Mouse (Mus musculus) liver, embryonic 13.5 days (tissue): ENCODE data around the gene Man2b2. TPM values are rescaled to one million over a fixed set of nuclear protein-coding genes. Genes with fewer than 3 reads are reported as not detected.

Experiments used
- ATAC-seq: fragments of 200-750 bp; cut with Nextera tagmentation; 2 replicates; pipeline ENCODE4 v1.8.0; 2017; ENCODE audit warnings: low read depth, mild to moderate bottlenecking, moderate number of reproducible peaks, moderate library complexity
- DNase-seq: peaks from one replicate; pipeline ENCODE4 v3.0.0; 2022
- H3K27ac ChIP-seq: fragments of 300-500 bp; sonication (generic); 2 replicates; pipeline ENCODE4 v1.5.1; 2015; ENCODE audit warnings: moderate library complexity, mild to moderate bottlenecking, inconsistent platforms
- H3K27me3 ChIP-seq: fragments of 300-500 bp; sonication (generic); 2 replicates; pipeline ENCODE4 v1.6.1; 2015; ENCODE audit warnings: mild to moderate bottlenecking, inconsistent platforms
- H3K36me3 ChIP-seq: fragments of 300-500 bp; sonication (generic); 2 replicates; pipeline ENCODE4 v1.6.1; 2015; ENCODE audit warnings: mild to moderate bottlenecking, inconsistent platforms
- H3K4me1 ChIP-seq: fragments of 300-500 bp; sonication (generic); replicated peaks from 2 replicates; pipeline ENCODE4 v1.6.1; 2015; ENCODE audit warnings: inconsistent platforms
- H3K4me2 ChIP-seq: fragments of 300-500 bp; sonication (generic); 2 replicates; pipeline ENCODE4 v1.6.1; 2015; ENCODE audit warnings: inconsistent platforms, mild to moderate bottlenecking, moderate library complexity
- H3K4me3 ChIP-seq: fragments of 300-500 bp; sonication (generic); replicated peaks from 2 replicates; pipeline ENCODE4 v1.5.1; 2015; ENCODE audit warnings: mild to moderate bottlenecking, inconsistent platforms
- H3K9ac ChIP-seq: fragments of 300-500 bp; sonication (generic); 2 replicates; pipeline ENCODE4 v1.6.1; 2015; ENCODE audit warnings: mild to moderate bottlenecking, inconsistent platforms
- H3K9me3 ChIP-seq: fragments of 300-500 bp; sonication (generic); replicated peaks from 2 replicates; pipeline ENCODE4 v1.6.1; 2016; ENCODE audit warnings: inconsistent platforms
- WGBS: fragments of 180-500 bp; shearing (Covaris S2); methylation state at CpG from one replicate; pipeline ENCODE4 v1.1.7; 2015; ENCODE audit not compliant: insufficient replicate concordance; 5-methylcytosine and 5-hydroxymethylcytosine counted together
- polyA plus RNA-seq: library from polyadenylated mRNA; unstranded; fragments of >200 nt; fragmentation: Nextera tagmentation; extraction: Ambion mirVana; gene quantifications from 2 replicates; pipeline ENCODE4 v1.2.1, GENCODE M21; 2015

The Man2b2 gene
- 8.2 and 10.5 TPM in 2 replicates for polyA plus RNA-seq

- DNase-seq (peak; percentile 85), ATAC-seq (peak; percentile 84)
- H3K4me2 ChIP-seq, result peak within 1 kb of the TSS; percentile 90
- peaks cover 22% of the 10 kb centered on the region for H3K4me1 ChIP-seq
- 0 out of 2 replicates have a peak within 1 kb of the TSS, but pooled peaks have one; percentile 50 for H3K27ac ChIP-seq
- peak within 1 kb of the TSS; percentile 84 for H3K9ac ChIP-seq
- 2% methylated on average over 46 of the region's 46 CpGs for WGBS
- H3K36me3 ChIP-seq, result peaks cover 30% of the 10 kb centered on the region
- H3K27me3 ChIP-seq, result no peaks in the 10 kb centered on the region
- H3K4me3 ChIP-seq, result peak within 1 kb of the TSS; percentile 75
- H3K9me3 ChIP-seq, result no peaks in the 10 kb centered on the region
Measured at GRCm38 (mm10) chr5:36829913-36830879, at the start of gene Man2b2. Gene Man2b2 (minus strand): TSS chr5:36830653.

GRCm38 (mm10) chr5:36878801-36879200 is 48.3 kb upstream of the Man2b2 start:
- Histone ChIP-seq H3K4me3 (no peak overlapping the region), H3K27ac (no peak overlapping the region), H3K4me2 (no peak overlapping the region), H3K36me3 (no peaks in the 10 kb centered on the region), H3K27me3 (0 out of 2 replicates have a peak, but pooled peaks cover 4% of the 10 kb centered on the region), H3K9ac (no peak overlapping the region), H3K9me3 (no peaks in the 10 kb centered on the region), H3K4me1 (no peaks in the 10 kb centered on the region)
- no peak for ATAC-seq
- DNase-seq, result no peak
- 72% methylated on average over 4 of the region's 4 CpGs for WGBS

GRCm38 (mm10) chr5:36877641-36878040 is 47.2 kb upstream of the Man2b2 start:
- 60% methylated on average over 2 of the region's 2 CpGs for WGBS
- Histone ChIP-seq H3K9ac (no peak overlapping the region), H3K36me3 (no peaks in the 10 kb centered on the region), H3K4me2 (no peak overlapping the region), H3K27me3 (peaks cover 6% of the 10 kb centered on the region; the same call in 1 of the 2 replicates), H3K9me3 (no peaks in the 10 kb centered on the region), H3K27ac (no peak overlapping the region), H3K4me1 (no peaks in the 10 kb centered on the region), H3K4me3 (no peak overlapping the region)
- DNase-seq (no peak), ATAC-seq (no peak)

DNA sequence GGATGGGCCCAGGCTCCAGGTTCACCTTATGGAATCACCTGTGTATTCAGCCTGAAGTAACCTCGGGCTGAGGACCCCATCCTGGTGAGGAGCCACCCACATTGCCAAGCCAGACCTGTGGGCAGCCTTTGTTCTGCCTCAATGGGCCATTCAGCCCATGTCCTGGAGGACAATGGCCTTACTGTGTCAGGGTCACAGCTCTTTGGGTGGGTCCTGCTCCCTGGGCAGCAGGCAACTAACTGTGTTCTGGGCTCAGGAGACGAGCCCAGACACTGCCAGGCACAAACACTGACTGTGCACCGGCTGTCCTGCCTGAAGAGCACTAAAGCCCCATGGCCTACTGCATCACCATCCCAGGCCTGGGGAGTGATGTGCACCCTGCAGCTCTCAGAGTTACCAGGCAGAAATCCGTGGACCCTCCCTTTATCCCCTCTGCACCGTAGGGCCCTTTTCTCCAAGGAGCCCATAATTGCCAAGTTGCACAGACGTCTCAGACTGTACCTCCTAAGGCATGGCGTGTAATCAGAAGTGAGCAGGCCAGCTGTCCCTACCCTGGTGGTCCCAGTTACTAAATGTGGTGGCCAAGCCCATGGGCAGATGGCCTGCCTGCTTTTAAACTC is 46.4 kb upstream of the Man2b2 start:
- ATAC-seq (no peak), DNase-seq (no peak)
- Histone ChIP-seq H3K36me3 (no peaks in the 10 kb centered on the region), H3K27ac (no peak overlapping the region), H3K4me1 (no peaks in the 10 kb centered on the region), H3K9ac (no peak overlapping the region), H3K4me3 (no peak overlapping the region), H3K4me2 (no peak overlapping the region), H3K9me3 (no peaks in the 10 kb centered on the region), H3K27me3 (peaks cover 14% of the 10 kb centered on the region)
- 48% methylated on average over 7 of the region's 7 CpGs for WGBS

- ATAC-seq, result no peak
- Histone ChIP-seq H3K27me3 (peaks cover 23% of the 10 kb centered on the region), H3K9me3 (no peaks in the 10 kb centered on the region), H3K27ac (no peak overlapping the region), H3K36me3 (no peaks in the 10 kb centered on the region), H3K4me3 (no peak overlapping the region), H3K4me2 (no peak overlapping the region), H3K4me1 (no peaks in the 10 kb centered on the region), H3K9ac (no peak overlapping the region)
- DNase-seq, result no peak
- WGBS, result 56% methylated on average over 4 of the region's 4 CpGs
Measured at GRCm38 (mm10) chr5:36875956-36876355, 45.5 kb upstream of the Man2b2 start.

DNA sequence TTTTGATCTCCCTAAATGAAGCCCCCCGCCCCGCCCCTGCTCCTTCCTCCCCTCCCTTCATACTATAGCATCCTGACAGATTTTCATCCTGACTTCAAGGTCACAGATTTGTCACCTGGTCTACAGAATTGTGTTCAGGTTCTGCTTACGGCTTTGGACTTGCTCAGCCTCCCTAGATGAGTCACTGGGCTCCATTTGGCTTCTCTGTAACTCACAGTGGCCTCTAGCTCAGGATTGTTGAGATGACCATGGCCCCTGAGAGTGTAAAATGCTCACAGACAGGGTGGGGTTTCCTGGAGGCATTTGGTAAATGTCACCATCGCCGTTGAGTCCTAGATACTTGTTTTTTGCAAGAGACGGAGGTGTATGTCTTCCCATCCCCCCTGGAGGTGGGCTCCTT is 40.5 kb upstream of the Man2b2 start:
- Histone ChIP-seq H3K4me2 (no peak overlapping the region), H3K27ac (no peak overlapping the region), H3K4me1 (no peaks in the 10 kb centered on the region), H3K27me3 (peaks cover 74% of the 10 kb centered on the region), H3K36me3 (no peaks in the 10 kb centered on the region), H3K9me3 (no peaks in the 10 kb centered on the region), H3K4me3 (no peak overlapping the region), H3K9ac (no peak overlapping the region)
- DNase-seq (no peak), ATAC-seq (no peak)
- WGBS, result 59% methylated on average over 6 of the region's 6 CpGs

- no peak overlapping the region; the same call in 1 of the 2 replicates for H3K4me3 ChIP-seq
- H3K27ac ChIP-seq, result no peak overlapping the region
- ATAC-seq, result no peak
- no peaks in the 10 kb centered on the region for H3K36me3 ChIP-seq
- H3K4me1 ChIP-seq, result no peaks in the 10 kb centered on the region
- 2% methylated on average over 56 of the region's 56 CpGs for WGBS
- H3K9me3 ChIP-seq, result no peaks in the 10 kb centered on the region
- H3K4me2 ChIP-seq, result 0 out of 2 replicates have a peak overlapping the region, but pooled peaks have one; percentile 21
- H3K27me3 ChIP-seq, result peaks cover 85% of the 10 kb centered on the region
- H3K9ac ChIP-seq, result no peak overlapping the region
- no peak for DNase-seq
Measured at GRCm38 (mm10) chr5:36869578-36870236, 39.3 kb upstream of the Man2b2 start.

- H3K36me3 ChIP-seq, result no peaks in the 10 kb centered on the region
- DNase-seq (no peak), ATAC-seq (no peak)
- H3K27ac ChIP-seq, result no peak overlapping the region
- 3% methylated on average over 7 of the region's 7 CpGs for WGBS
- H3K9ac ChIP-seq, result no peak overlapping the region
- H3K9me3 ChIP-seq, result no peaks in the 10 kb centered on the region
- no peak overlapping the region for H3K4me2 ChIP-seq
- H3K27me3 ChIP-seq, result peaks cover 84% of the 10 kb centered on the region
- no peaks in the 10 kb centered on the region for H3K4me1 ChIP-seq
- no peak overlapping the region for H3K4me3 ChIP-seq
Measured at GRCm38 (mm10) chr5:36869186-36869577, 38.7 kb upstream of the Man2b2 start.

DNA sequence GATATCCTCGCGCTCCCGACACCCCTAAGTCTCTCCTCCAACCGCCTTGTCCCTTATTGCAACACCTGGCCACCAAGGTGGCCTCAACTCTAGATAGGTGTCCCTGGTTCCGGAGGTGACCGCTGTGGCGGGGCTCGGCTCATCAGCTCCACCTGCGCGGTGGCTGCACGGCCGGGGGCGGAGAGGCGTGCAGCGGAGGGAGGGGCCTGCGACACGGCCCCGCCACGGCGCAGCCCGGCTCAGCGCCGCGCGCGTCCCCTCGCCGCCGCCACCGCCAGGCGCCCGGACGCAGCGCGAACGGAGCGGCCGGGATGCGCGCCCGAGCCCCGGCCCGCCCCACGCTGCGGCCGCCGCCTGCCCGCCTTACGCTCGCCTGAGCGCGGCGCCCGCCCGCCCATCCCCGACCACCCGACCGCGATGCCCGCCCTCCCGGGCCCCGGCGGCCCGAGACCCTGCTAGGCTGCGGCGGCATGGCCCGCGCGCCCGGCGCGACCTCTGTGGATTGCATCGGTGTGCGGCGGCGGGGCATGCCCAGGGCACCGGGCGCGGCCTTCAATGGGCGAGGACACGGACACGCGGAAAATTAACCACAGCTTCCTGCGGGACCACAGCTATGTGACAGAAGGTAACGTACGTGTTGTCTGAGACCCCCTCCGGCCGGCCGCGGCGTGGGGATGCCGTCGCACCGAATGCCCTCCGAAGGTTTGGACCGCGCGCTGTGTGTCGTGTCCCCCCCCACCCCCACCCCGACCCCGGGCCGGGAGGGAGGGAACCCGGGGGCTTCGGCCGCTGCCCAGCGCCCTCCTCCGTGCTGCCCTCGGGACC is 38.0 kb upstream of the Man2b2 start, which contains the start of gene Ppp2r2c:
Gene Ppp2r2c, plus strand, starts transcription at position 248 of the 825 bp plus-strand sequence.
- H3K36me3 ChIP-seq, result no peaks in the 10 kb centered on the region
- H3K9ac ChIP-seq, result no peak within 1 kb of the TSS
- H3K9me3 ChIP-seq, result no peaks in the 10 kb centered on the region
- H3K4me3 ChIP-seq, result peak within 1 kb of the TSS; percentile 27
- H3K4me1 ChIP-seq, result no peaks in the 10 kb centered on the region
- ATAC-seq, result no peak
- no peak for DNase-seq
- peak within 1 kb of the TSS; percentile 41 for H3K4me2 ChIP-seq
- no peak within 1 kb of the TSS for H3K27ac ChIP-seq
- 2% methylated on average over 82 of the region's 108 CpGs for WGBS
- H3K27me3 ChIP-seq, result peaks cover 88% of the 10 kb centered on the region

- H3K4me2 ChIP-seq, result no peak overlapping the region
- no peaks in the 10 kb centered on the region for H3K36me3 ChIP-seq
- no peaks in the 10 kb centered on the region for H3K9me3 ChIP-seq
- H3K4me3 ChIP-seq, result no peak overlapping the region
- WGBS, result 4% methylated on average over 6 of the region's 6 CpGs
- no peak overlapping the region for H3K9ac ChIP-seq
- ATAC-seq (no peak), DNase-seq (no peak)
- H3K27ac ChIP-seq, result no peak overlapping the region
- peaks cover 84% of the 10 kb centered on the region for H3K27me3 ChIP-seq
- H3K4me1 ChIP-seq, result no peaks in the 10 kb centered on the region
Measured at GRCm38 (mm10) chr5:36867561-36867960, 37.1 kb upstream of the Man2b2 start.
